Mouse (Mus musculus) thymus, postnatal 14 days (tissue): ENCODE data around the gene Tpd52l2.

Source experiments
- DNase-seq: peaks from one replicate; pipeline ENCODE4 v3.0.0; 2021

Gene Tpd52l2

DNA sequence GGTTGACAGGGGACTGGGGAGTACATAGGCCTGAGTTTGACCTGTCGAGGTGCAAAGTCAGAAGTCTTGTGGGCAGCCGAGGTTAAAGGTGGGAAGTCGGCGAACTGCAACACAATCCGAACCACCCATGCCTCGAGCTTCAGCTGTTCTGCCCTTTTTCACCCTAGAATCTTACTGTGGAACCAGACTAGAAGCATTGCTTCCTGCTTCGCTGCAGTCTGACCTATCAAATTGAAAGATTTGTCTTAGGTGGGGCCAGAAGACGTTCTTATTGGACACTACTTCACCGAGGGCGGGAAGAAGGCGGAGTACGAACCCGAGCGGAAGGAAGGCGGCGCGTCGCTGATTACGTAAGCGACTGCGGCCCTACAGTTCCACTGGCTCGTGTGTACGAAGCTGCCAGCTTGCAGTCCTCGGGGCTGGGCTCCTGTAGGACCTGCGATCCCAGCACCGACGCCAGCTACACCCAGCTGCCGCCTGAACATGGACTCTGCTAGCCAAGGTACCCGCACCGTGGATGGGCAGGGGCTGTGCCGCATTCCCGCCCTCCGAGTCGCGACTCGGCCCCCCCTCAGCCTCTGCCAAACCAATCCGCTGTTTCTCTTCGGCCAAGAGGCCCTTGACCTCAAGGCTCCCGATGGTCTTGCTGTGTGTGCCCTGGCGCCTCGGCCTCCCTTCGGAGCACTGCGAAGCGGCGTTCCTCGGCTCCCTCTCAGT, at the start of gene Tpd52l2:
Gene Tpd52l2 (plus strand): TSS at position 312 of the 717 bp plus-strand sequence.
- peak; percentile 92 for DNase-seq

DNA sequence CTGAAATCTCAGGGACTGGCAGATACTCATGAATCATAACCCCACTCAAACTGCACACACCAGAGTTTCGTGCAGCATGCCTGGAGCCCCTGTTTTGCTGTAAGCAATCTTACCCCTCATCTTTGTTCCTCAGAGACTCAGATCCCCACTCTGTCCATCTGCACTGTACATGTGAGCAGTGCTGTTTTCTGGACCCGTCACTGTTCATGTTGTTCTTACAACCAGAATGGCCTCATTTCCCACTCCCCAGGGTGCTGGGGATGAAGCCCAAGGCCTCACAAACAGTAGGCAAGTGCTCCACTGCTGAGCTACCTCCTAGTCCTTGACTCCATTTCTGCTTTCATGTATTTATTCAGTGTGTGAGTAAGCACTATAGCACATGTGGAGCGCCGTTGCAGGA, 44.8 kb upstream of the Tpd52l2 start:
- DNase-seq: no peak

GRCm38 (mm10) chr2:181453274-181453673, 43.7 kb upstream of the Tpd52l2 start:
- peak; percentile 29 for DNase-seq

- no peak for DNase-seq
These were observed 41.0 kb upstream of the Tpd52l2 start for GRCm38 (mm10) chr2:181455899-181456298.

DNA sequence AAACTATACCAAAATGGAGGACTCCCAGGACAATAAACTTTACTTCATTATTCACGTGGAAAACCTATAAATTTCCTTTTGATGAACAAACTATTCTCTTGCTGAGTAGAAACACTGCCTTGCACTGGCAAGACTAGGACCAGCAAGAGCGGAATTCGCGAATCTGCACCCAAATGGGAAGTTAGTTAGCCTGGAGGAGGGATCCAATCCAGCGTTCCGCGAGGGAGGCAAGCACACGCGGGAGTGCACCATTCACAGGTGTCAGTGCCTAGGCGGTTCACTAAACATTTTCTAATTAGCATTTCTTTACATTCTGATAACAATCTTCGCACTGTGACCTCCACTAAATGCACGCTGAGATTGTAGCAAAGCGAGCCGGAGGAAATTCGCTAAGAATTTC, 39.1 kb upstream of the Tpd52l2 start:
- no peak for DNase-seq

- DNase-seq: peak; percentile 17
These were observed 38.4 kb upstream of the Tpd52l2 start for GRCm38 (mm10) chr2:181458411-181459152.

DNA sequence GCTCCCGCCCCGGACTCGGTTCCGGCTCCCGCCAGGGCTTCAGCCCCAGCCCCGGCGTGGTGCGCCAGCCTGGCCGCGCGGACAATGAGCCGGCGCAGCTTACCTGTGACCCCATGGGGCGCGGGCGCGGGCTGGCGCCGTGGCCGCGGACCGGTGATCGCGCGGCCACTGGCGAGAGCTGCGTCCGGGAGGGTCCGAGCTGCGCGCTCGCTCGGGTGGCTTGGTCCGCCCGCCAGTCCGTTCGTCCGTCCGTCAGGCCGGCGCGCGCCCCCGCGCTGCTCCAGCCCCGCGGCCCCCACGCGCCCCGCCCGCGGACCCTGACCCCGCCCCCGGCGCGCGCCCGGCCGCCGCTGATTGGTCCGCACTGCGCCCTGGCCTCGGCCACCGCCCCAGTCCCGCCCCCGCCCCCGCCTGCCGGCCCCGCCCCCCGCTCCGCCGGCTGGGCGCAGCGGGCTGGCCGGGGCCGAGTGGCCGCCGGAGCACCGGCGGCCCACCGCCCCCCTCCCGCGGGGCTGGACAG, 37.7 kb upstream of the Tpd52l2 start, which contains the start of gene Zbtb46:
Gene Zbtb46 (minus strand): TSS at position 274 of the 520 bp plus-strand sequence.
- peak; percentile 75 for DNase-seq

GRCm38 (mm10) chr2:181459673-181460621, 37.0 kb upstream of the Tpd52l2 start:
- peak; percentile 15 for DNase-seq

DNA sequence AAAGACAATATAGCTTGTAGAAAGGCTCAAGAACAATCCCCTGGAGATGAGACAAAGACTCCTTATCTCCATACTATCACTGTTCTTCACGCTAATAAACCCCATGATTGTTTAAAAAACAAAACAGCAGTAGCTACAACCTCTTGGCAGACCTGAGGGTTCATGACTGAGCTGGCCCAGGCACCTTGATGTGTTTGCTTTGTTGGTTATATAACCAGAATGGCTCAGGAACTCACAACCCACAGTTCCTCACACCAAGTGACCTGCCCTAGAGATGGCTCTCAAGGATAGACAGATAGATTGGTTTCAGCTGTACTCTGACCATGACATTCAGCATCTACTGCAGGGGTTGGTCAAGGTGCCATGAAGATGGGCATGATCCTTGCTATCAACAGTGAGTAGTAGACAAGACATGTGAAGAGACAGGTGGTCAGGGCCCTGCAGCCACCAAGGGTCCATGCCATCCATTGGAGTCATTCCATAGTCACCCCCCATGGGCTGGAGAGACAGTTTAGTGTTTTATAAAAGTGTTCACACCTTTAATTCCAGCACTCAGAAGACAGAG, 35.3 kb upstream of the Tpd52l2 start:
- DNase-seq: no peak

GRCm38 (mm10) chr2:181462604-181463003, 34.3 kb upstream of the Tpd52l2 start:
- DNase-seq: no peak

DNA sequence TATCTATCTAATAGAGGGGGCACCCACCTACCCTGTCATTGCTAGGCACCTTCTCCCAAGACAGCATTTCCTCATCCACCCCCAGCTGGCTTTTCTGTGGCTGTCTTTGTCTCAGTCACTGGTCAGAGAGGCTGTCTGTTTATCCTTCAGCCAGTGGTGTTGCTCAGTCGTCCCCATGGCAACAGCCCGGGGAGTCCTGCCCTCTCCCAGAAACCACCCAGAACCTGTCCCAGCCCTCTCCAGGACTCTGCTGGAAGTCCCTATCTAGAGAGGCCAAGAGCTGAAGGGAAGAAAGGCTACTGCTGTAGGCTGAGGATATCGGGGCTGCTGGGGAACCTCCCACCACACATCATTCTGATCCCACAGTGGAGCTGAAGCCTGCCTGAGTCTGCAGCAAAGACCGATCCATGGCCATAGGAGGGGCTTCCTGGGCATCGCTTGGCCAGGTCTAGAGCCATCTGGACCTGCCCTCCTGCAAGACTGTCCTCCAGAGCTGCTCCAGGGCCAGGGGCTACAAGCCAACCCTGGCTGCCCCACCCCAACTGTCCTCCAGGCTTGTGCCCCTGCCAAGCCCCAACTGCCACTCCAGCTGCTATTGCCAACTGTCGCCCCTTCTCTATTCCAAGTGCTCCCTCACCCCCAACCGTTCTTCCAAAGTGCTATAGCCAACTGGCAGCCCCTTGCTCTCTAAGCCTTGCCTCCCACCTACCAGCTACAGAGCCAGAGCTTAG, 33.8 kb upstream of the Tpd52l2 start:
- no peak for DNase-seq

DNA sequence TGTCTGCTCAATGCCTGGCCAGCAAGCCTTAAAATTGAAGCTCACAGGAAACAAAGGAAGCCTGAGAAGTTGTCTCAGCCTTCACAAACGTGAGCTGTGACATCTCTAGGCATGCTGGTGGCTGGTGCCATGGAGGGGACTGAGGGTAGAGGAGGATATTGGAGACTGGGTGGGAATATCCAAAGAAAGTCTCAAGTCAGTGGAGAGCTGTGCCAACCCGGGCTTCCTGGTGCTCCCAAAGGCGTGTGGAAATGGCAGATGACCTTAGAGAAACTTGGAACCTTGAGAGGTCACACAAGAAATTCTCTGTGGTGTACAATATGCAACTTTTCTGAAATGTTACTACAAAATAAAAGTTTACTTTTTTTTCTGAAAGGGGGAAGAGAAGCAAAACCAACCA, 31.5 kb upstream of the Tpd52l2 start:
- no peak for DNase-seq

DNA sequence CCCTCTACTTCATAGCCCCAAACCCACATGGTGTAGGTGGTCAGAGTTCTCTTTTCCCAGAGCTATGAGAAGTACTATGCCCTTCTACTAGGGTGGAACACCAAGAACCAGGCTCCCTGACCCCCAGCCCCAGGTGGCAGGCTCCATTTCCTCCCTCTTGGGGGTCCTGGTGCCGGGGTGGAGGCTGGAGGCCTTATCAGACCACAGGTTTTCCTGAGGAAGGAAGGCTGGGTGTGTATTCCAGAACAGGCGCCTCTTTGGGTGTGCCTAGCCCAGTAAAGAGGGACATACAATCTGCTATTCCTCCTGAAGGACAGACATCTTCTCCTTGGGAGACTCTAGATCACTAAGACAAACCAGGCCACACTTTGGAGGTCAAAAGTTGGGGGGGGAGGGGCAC, 26.7 kb upstream of the Tpd52l2 start:
- DNase-seq: no peak

DNA sequence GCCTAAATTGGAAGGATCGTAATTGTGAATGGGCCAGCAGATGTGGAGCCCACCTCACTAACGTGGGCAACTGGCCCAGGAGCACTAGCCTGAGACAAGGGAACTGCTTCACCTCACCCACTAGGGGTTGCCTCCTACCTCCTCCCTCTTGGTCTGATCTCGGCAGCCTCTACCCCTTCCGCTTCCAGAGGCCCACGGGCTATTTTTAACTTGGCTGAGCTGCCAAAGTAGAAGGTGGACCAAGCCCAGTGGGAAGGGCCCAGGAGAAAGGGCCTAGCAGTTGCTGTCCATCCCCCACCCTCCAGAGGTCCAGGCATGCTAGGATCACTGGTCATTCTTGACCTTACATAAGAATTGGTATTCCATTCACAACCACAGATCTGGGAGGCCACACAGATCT, 25.7 kb upstream of the Tpd52l2 start:
- no peak for DNase-seq

- DNase-seq: no peak
These were observed 24.6 kb upstream of the Tpd52l2 start for GRCm38 (mm10) chr2:181472256-181472827.

GRCm38 (mm10) chr2:181483120-181483519, 13.8 kb upstream of the Tpd52l2 start:
- no peak for DNase-seq

GRCm38 (mm10) chr2:181483562-181484318, 13.2 kb upstream of the Tpd52l2 start:
- no peak for DNase-seq

DNA sequence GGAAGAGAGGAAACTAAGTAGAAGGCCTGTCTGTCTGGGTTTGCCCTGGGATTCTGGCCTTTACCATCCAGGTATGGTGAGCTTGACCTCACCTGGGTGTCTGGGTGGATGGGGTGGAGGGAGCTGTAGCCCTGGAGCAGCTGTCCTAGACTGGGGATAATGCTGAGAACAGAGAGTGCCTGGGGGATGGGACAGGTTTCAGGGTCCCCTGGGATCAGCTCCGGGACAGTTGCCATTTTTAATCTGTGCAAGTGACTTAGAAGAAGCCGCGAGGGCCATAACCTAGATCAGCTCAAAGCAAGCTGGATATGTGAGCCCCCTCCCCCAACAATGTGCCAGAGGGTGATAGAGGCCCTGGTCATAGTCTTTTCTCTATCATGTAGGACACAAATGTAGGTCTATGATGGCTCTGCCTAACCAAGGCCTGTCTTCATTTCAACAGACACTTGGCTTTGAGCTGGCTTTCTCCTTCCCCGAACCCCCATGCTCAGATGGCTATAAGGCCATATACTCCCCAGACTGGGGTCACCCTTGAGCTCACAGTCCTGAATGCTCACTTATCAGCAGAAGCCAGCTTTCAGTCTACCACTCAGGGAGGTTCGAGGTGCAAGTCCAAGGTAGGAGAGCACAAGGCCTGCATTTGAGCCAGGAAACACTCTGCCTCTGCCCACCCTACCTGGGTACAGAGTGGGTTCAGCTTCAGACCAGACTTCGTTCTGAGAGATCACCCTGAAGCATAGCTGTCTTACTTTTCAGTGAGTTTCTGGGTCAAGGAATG, 12.3 kb upstream of the Tpd52l2 start:
- DNase-seq: no peak

DNA sequence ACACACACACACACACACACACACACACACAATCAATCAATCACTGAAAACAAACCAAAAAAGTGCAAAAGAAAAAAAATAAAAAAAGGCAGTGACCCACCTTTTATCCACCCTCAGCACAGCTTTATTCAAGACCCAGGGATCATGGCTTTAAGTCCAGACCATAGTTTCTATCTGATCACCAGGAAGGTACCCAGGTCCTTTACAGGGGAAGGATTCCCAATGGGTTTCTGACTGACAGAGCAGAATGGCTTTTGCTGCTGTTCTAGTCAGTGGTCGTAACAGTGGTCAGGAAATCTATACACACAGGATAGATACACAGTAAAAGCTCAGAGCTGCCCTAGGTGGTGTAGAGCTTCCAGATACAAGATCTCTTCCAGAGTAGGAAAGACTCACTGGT, 11.2 kb upstream of the Tpd52l2 start:
- DNase-seq: no peak
